Mouse (Mus musculus) liver, adult 2 months (tissue): ENCODE measurements at regions not wholly inside any gene's neighbourhood (a gene's known extent, or its start where the extent isn't known, plus 50 kb on each side); places are given as distances from the start of the nearest gene placed in this dataset.

Source experiments
- CTCF ChIP-seq: fragments of 200-500 bp; IDR thresholded peaks from 2 replicates; pipeline ENCODE4 v1.5.1; 2011; ENCODE audit warnings: low read depth, low read length, control low read depth
- POLR2A ChIP-seq: fragments of 200-500 bp; IDR thresholded peaks from 2 replicates; pipeline ENCODE4 v1.6.1; 2011; ENCODE audit warnings: low read length, control low read depth; ENCODE audit not compliant: insufficient read depth; ENCODE audit errors: extremely low read depth

DNA sequence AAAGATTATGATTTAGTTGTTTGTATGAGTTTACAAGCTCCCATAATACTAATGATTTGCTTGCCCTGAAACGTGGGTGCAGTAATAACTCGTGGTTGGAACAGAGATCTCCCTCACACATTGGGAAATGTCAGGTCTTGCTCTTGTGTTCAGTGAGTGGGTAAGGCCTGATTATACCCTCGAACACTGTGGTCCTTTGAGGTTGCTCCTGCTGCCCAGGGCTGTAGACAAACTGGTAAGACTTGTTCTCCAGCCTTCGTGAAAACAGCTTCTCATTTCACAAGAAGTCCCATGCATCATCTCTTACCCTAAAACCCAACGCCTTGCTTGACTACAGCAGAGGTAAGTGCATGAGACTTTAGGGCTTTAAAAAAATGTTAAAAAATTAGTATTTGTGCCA is 119.9 kb downstream of the Cldn1 start:
- TF ChIP-seq CTCF: no peak
- no peak for TF ChIP-seq POLR2A
